Mouse (Mus musculus): ENCODE data around the gene Hus1b. TPM values are rescaled to one million over a fixed set of nuclear protein-coding genes. Genes with fewer than 3 reads are reported as not detected.

Gene Hus1b
- total RNA-seq, 2 experiments from 2014 or later = 0.47 to 0.59 TPM

GRCm38 (mm10) chr13:30960714-30961113 lies 13.2 kb upstream of the Hus1b start:
- intact Hi-C loops (cut with DNase I) = no loop called here
- DNase-seq (ENCODE audit: low spot score in 2 of 2) = no peak

DNA sequence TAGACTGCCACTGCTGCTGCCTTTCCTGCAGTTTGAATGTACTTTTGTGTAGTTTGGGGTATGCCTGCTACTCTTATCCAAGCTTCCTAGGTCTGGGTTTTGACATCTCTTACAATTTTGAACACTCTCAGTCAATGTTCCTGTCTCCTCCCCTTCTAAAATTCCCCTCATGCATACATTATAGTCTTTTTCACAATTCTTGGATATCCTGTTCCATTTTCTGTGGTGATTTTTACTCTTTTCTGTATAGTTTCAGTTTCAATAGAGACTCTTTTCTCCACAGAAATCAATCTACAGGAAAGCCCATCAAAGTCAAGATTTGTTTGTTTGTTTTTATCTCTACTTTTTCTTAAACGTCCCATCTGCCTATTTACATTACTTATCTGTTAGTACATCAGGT lies 6.0 kb upstream of the Hus1b start:
- intact Hi-C loops (cut with DNase I) = no loop called here
- DNase-seq (ENCODE audit: low spot score in 2 of 2) = no peak

DNA sequence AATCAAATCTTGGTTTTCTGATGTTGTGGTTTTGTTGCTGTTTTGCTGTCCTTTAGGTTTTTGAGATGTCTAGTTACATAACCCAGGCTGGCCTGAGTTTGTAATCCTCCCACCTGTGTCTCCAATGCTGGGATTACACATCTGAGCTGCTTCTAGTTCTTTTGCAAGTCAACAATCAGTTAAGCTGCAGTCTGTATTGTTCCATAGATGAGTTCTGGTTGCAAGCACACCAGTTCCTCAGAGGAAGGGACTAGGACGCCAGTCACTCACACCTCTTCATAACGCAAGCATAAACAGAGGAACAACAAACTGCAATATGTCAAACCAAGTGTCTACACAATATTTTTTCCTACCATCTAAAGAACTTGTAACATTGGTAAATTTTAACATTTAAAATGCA lies 4.5 kb upstream of the Hus1b start:
- no peak for DNase-seq (ENCODE audit: low spot score in 2 of 2)
- intact Hi-C loops (cut with DNase I) = no loop called here

DNA sequence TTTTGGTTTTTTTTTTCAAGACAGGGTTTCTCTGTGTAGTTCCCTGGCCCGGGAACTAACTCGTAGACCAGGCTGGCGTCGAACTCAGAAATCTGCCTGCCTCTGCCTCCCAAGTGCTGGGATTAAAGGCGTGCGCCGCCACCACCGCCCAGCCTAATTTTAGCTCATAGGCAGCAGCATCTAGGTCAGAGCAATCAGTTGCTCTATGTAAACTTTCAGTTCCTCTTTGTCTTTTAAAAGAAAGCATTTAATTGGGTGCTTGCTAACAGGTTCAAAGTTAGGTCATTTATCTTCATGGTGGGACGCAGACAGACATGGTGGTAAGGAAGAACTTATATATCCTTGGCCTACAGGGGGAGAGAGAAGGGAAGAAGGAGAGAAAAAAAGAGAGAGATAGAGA lies 1.6 kb upstream of the Hus1b start:
- intact Hi-C loops (cut with DNase I) = no loop called here
- no peak for DNase-seq (ENCODE audit: low spot score in 2 of 2)

DNA sequence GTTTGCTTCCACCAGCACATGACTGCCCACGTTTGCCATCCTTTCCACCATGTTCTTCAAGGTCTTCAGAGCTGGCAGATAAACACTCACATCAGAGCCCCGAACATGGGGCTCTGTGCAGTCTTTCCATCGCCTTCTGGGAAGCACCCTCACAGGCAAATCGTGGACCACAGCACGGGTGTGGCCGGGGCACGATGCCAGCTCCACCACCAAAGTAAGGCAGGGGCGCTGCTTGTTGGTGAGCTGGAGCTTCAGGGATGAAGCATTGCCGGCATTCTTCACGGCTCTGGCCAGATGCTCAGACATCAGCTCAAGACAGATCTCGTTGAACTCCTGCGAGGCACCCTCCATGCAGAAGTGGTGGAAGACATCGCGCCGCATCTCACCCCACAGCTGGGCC lies 430 bp downstream of the Hus1b start:
- DNase-seq (ENCODE audit: low spot score in 2 of 2) = no peak

DNA sequence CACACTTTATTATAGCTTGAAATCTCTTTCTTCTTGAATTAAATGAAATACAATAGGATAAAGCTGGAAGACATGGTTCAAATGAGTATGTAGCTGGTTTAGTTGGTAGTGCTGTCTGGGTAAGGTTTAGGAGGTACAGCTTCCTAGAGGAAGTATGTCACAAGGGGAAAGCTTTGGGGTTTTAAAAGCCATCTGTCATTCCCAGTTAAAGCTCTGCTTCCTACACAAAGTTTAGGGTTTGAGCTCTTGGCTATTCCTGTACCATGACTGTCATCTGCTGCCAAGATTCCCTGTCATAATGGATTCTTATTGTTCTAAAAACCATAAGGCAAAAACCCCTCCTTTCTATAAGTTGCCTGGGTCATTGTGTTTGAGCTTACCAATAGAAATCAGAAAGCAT lies 1.8 kb downstream of the Hus1b start:
- DNase-seq (ENCODE audit: low spot score in 2 of 2) = no peak
- intact Hi-C loops (cut with DNase I) = no loop called here

More for the DNA sequence above, 430 bp downstream of the Hus1b start:
- intact Hi-C loops (cut with DNase I) = no loop called here

DNA sequence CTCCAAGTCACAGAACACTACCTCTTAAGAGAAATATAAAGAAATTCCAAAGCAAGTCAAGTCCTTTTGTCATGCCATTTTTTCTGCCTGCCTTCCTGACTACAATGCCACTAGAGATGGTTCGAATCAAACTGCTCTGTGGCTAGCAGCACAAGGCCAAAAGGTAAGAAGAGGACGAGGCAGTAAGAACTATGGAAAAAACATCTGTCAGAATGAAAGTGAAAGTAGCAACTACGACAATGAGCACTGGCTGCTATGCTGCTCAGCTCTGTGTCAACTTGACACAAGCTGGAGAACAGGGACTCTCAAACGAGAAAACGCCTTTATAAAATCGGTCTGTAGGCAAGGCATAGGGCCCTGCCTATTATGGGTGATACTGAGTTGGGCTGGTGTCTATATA lies 14.6 kb downstream of the Hus1b start:
- intact Hi-C loops (cut with DNase I) = no loop called here
- DNase-seq (ENCODE audit: low spot score in 2 of 2) = no peak

- no peak for DNase-seq (ENCODE audit: low spot score in 2 of 2)
- intact Hi-C loops (cut with DNase I) = no loop called here
These were observed 15.9 kb downstream of the Hus1b start for GRCm38 (mm10) chr13:30931613-30932012.

DNA sequence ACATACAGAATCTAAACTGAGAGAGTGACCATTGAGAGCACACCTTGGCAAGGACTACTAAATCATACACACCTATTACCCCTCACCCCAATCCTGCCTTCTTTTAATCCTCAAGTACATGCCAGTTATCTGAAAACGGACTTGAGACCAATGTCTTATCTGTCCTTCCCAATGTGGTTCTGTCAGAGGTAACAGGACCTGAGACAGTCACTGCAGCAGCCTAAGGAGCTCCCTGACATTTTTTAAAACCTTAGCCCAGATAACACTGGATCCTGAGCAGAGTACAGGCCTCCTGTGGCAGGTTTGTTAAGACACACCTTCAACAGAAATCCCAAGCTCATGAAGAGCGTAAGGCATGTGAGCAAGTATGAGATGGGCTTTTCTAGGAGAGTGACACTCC lies 18.4 kb downstream of the Hus1b start:
- no peak for DNase-seq (ENCODE audit: low spot score in 2 of 2)
- intact Hi-C loops (cut with DNase I) = no loop called here

DNA sequence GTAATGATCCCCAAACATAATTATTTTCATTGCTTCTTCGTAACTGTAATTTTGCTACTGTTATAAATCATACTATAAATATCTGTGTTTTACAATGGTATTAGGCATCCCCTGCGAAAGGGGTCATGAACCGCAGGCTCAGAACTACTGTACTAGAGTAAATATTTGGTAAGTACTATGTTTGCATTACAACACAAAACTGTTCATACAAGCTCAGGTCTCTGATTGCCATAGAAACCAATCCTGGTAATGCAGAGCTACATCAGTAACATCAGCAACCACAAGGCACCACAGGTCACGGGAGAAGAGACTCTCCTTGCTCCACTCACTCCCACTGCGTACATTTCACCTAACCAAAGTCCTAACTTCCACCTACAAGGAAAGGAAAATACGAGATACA lies 23.3 kb downstream of the Hus1b start:
- no peak for DNase-seq (ENCODE audit: low spot score in 2 of 2)
- intact Hi-C loops (cut with DNase I) = no loop called here

GRCm38 (mm10) chr13:30921914-30922313 lies 25.6 kb downstream of the Hus1b start:
- intact Hi-C loops (cut with DNase I) = no loop called here

DNA sequence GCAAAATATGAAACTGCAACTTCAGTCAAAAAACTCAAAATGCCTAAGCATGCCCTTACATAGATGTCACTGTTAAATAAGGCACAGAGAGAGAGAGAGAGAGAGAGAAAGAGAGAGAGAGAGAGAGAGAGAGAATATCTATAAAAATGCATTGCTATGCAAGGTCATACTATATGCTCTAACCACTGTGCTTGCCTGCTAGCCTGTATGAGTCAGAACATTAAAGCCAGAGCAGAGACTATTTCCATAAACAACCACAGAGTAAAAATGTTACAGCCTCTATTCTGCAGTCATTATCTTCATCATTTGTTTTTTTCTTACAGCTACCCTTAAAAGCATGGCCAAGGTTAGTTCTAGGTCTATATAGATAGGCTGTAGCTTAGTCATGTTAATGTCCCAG lies 33.8 kb downstream of the Hus1b start:
- intact Hi-C loops (cut with DNase I) = no loop called here

More at GRCm38 (mm10) chr13:30921914-30922313, 25.6 kb downstream of the Hus1b start:
- DNase-seq (ENCODE audit: low spot score in 2 of 2) = no peak

DNA sequence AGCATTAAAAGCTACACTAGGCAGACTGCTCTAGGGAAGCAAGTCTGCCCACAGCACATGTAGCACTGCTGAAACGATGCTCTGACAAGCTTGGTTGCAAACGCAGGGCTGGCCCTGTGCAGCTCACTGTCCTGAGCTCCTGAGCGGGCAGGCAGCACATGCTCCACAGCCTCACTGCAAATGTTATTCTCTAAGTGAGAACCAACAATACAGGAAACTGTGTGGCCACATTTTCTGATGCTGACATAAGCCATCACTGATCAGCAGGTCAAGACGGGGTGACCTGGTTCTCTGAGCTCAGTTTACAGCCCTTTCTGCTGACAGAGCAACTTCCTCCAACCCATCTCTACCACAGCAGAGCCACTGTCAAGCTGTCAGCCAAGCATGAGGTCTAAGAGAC lies 34.5 kb downstream of the Hus1b start:
- DNase-seq (ENCODE audit: low spot score in 2 of 2) = peak; percentile 13 to 26
- intact Hi-C loops (cut with DNase I) = no loop called here

More for the DNA sequence above, 33.8 kb downstream of the Hus1b start:
- no peak for DNase-seq (ENCODE audit: low spot score in 2 of 2)

DNA sequence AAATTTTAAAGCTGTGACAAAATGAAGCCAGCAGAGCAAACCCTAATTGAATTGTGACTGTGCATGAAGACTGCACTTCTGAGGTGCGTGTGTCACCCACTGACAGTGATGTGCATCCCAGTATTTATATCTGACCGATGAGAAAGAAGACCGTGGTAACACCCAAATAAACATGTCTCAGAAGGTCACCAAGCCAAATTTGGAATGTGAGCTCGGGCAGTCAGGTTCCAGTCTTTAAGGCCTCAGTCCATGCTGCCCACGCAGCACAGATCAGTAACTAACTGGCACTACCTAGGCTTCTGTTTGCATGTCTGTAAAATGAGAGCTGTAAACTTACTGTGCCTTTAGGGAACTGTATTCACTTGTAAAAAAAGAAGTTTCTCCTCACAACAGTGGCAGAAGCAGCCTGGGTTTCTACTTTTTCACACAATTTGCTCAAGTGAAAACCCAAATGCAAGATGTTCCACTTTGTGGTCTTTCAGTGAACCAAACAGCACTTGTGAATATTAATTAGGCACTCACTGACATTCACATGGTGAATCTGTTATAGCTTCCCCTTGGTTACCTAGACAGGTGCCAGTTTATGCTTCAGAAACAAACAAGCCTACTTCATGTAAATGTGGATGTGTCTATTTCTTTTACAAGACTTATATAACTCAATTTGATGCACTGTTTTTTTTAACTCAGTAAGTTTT lies 35.5 kb downstream of the Hus1b start:
- intact Hi-C loops (cut with DNase I) = no loop called here
- peak in 1 of 2 experiments; percentile 10 for DNase-seq (ENCODE audit: low spot score in 2 of 2)

- intact Hi-C loops (cut with DNase I) = no loop called here
- no peak for DNase-seq (ENCODE audit: low spot score in 2 of 2)
These were observed 36.7 kb downstream of the Hus1b start for GRCm38 (mm10) chr13:30910889-30911288.

- intact Hi-C loops (cut with DNase I) = loop anchor here (10.0 kb wide), 1 partner anchor 173 kb away; no protein-coding TSS in a partner anchor
- DNase-seq (ENCODE audit: low spot score in 2 of 2) = no peak
These were observed 45.3 kb downstream of the Hus1b start for GRCm38 (mm10) chr13:30902286-30902685.

DNA sequence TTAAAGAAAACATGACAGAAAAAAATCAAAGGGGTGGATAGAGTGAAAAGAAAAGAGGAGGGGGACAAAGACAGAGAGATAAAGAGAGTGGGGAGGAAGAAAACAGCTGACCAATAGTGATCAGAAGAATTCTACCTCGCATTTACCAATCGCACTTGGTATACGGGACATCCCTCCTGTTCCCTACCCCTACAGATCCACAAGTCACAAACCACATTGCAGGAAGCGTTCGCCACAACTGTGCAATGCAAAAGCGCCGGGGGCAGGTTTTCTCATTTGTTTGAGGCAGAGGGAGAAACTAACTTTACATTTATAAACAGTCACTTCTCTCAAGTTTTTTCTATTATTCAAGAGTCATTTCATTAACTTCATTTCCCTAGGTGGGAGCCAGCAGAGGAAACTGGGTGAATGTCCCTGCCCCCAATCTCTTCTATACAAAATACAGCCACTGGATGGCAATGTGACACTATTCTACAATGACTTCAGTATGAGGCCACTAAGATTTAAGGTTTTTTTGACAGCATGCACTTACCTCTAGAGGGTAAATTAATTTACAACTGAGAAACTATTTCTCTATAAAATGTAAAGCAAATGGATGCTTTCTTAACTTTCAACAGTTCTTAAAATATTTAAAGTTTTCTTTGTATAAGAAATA lies 46.0 kb downstream of the Hus1b start:
- peak in 1 of 2 experiments; percentile 34 for DNase-seq (ENCODE audit: low spot score in 2 of 2)
- intact Hi-C loops (cut with DNase I) = loop anchor here (10.0 kb wide), 1 partner anchor 173 kb away; no protein-coding TSS in a partner anchor
